Mouse (Mus musculus) intestine, postnatal 0 days (tissue): Measurements from ENCODE around the gene Igsf3. TPM values are rescaled to one million over a fixed set of nuclear protein-coding genes. Genes with fewer than 3 reads are reported as not detected.

Experiments used
- ATAC-seq: fragments of 200-750 bp; cut with Nextera tagmentation; 2 replicates; pipeline ENCODE4 v1.8.0; 2017; ENCODE audit warnings: mild to moderate bottlenecking, moderate TSS enrichment, moderate library complexity
- H3K27ac ChIP-seq: fragments of 300-500 bp; sonication (generic); 2 replicates; pipeline ENCODE4 v1.5.1; 2014; ENCODE audit warnings: mild to moderate bottlenecking, low read depth, low read length, moderate library complexity
- H3K27me3 ChIP-seq: fragments of 300-500 bp; sonication (generic); replicated peaks from 2 replicates; pipeline ENCODE4 v1.6.1; 2014; ENCODE audit warnings: low read length, mixed read lengths; ENCODE audit not compliant: control insufficient read depth, insufficient read depth
- H3K36me3 ChIP-seq: fragments of 300-500 bp; sonication (generic); 2 replicates; pipeline ENCODE4 v1.6.1; 2014; ENCODE audit warnings: mild to moderate bottlenecking, moderate library complexity; ENCODE audit not compliant: control insufficient read depth, insufficient read depth
- H3K4me1 ChIP-seq: fragments of 300-500 bp; sonication (generic); replicated peaks from 2 replicates; pipeline ENCODE4 v1.6.1; 2014; ENCODE audit warnings: antibody characterized with exemption, low read length, mixed read lengths; ENCODE audit not compliant: control insufficient read depth, insufficient read depth
- H3K4me2 ChIP-seq: fragments of 300-500 bp; sonication (generic); replicated peaks from 2 replicates; pipeline ENCODE4 v1.6.1; 2014; ENCODE audit warnings: low read depth, mild to moderate bottlenecking, moderate library complexity
- H3K4me3 ChIP-seq: fragments of 300-500 bp; sonication (generic); 2 replicates; pipeline ENCODE4 v1.5.1; 2014; ENCODE audit warnings: low read depth, low read length
- H3K9ac ChIP-seq: fragments of 300-500 bp; sonication (generic); 2 replicates; pipeline ENCODE4 v1.6.1; 2014; ENCODE audit warnings: mild to moderate bottlenecking, low read depth, low read length
- H3K9me3 ChIP-seq: fragments of 300-500 bp; sonication (generic); 2 replicates; pipeline ENCODE4 v1.6.1; 2016; ENCODE audit warnings: mixed run types; ENCODE audit not compliant: control insufficient read depth
- CTCF ChIP-seq: sonication (generic); IDR thresholded peaks from 2 replicates; pipeline ENCODE4 v1.5.1; 2016; ENCODE audit warnings: low read depth, mild to moderate bottlenecking, control low read depth, antibody characterized with exemption, moderate library complexity
- WGBS: fragments of 180-500 bp; shearing (Covaris S2); extraction: QIAGEN DNeasy Blood & Tissue Kit; methylation state at CpG from one replicate; pipeline ENCODE4 v1.1.7; 2014; 5-methylcytosine and 5-hydroxymethylcytosine counted together
- polyA plus RNA-seq: library from polyadenylated mRNA; unstranded; fragments of >200 nt; fragmentation: Nextera tagmentation; extraction: Ambion mirVana; gene quantifications from 2 replicates; pipeline ENCODE4 v1.2.1, GENCODE M21; 2015

Igsf3 gene
- polyA plus RNA-seq, 1 experiment from 2014 or later = 13.0 TPM

GRCm38 (mm10) chr3:101356583-101357553, 20.0 kb upstream of the Igsf3 start:
- H3K9me3 ChIP-seq = no peaks in the 10 kb centered on the region
- no peaks in the 10 kb centered on the region for H3K36me3 ChIP-seq
- H3K27ac ChIP-seq = no peak overlapping the region
- H3K9ac ChIP-seq = no peak overlapping the region
- H3K4me1 ChIP-seq = no peaks in the 10 kb centered on the region
- H3K27me3 ChIP-seq = no peaks in the 10 kb centered on the region
- 75% methylated on average over 8 of the region's 8 CpGs for WGBS
- no peak overlapping the region for H3K4me2 ChIP-seq
- H3K4me3 ChIP-seq = no peak overlapping the region
- TF ChIP-seq CTCF = no peak
- no peak for ATAC-seq

GRCm38 (mm10) chr3:101360832-101361231, 16.1 kb upstream of the Igsf3 start:
- H3K36me3 ChIP-seq = no peaks in the 10 kb centered on the region

GRCm38 (mm10) chr3:101362391-101362790, 14.5 kb upstream of the Igsf3 start:
- Histone ChIP-seq H3K9ac (no peak overlapping the region), H3K4me2 (no peak overlapping the region), H3K27me3 (no peaks in the 10 kb centered on the region), H3K27ac (no peak overlapping the region), H3K4me3 (no peak overlapping the region), H3K9me3 (no peaks in the 10 kb centered on the region), H3K36me3 (no peaks in the 10 kb centered on the region), H3K4me1 (no peaks in the 10 kb centered on the region)
- no peak for TF ChIP-seq CTCF
- no peak for ATAC-seq
- 88% methylated on average over 4 of the region's 4 CpGs for WGBS

More at GRCm38 (mm10) chr3:101360832-101361231, 16.1 kb upstream of the Igsf3 start:
- no peak overlapping the region for H3K9ac ChIP-seq
- 82% methylated on average over 6 of the region's 6 CpGs for WGBS
- TF ChIP-seq CTCF = no peak
- no peaks in the 10 kb centered on the region for H3K4me1 ChIP-seq
- no peak for ATAC-seq
- H3K9me3 ChIP-seq = no peaks in the 10 kb centered on the region
- H3K4me3 ChIP-seq = no peak overlapping the region
- H3K27ac ChIP-seq = no peak overlapping the region
- H3K4me2 ChIP-seq = no peak overlapping the region
- no peaks in the 10 kb centered on the region for H3K27me3 ChIP-seq

GRCm38 (mm10) chr3:101363574-101363973, 13.3 kb upstream of the Igsf3 start:
- H3K9ac ChIP-seq = no peak overlapping the region
- no peak overlapping the region for H3K27ac ChIP-seq
- 71% methylated on average over 7 of the region's 7 CpGs for WGBS
- H3K4me1 ChIP-seq = no peaks in the 10 kb centered on the region
- H3K27me3 ChIP-seq = no peaks in the 10 kb centered on the region
- no peak for TF ChIP-seq CTCF
- H3K4me3 ChIP-seq = no peak overlapping the region
- no peak for ATAC-seq
- no peaks in the 10 kb centered on the region for H3K36me3 ChIP-seq
- no peak overlapping the region for H3K4me2 ChIP-seq
- no peaks in the 10 kb centered on the region for H3K9me3 ChIP-seq

- Histone ChIP-seq H3K27me3 (no peaks in the 10 kb centered on the region), H3K36me3 (no peaks in the 10 kb centered on the region), H3K4me2 (no peak overlapping the region), H3K4me3 (no peak overlapping the region), H3K9ac (no peak overlapping the region), H3K27ac (no peak overlapping the region), H3K4me1 (no peaks in the 10 kb centered on the region), H3K9me3 (no peaks in the 10 kb centered on the region)
- TF ChIP-seq CTCF = no peak
- WGBS = 72% methylated on average over 6 of the region's 6 CpGs
- ATAC-seq = no peak
Measured at GRCm38 (mm10) chr3:101365081-101365612, 11.7 kb upstream of the Igsf3 start.

- ATAC-seq = no peak
- no peak overlapping the region for H3K4me3 ChIP-seq
- no peak overlapping the region for H3K4me2 ChIP-seq
- 78% methylated on average over 9 of the region's 9 CpGs for WGBS
- H3K9me3 ChIP-seq = no peaks in the 10 kb centered on the region
- no peaks in the 10 kb centered on the region for H3K4me1 ChIP-seq
- no peak overlapping the region for H3K9ac ChIP-seq
- H3K27ac ChIP-seq = no peak overlapping the region
- TF ChIP-seq CTCF = no peak
- no peaks in the 10 kb centered on the region for H3K27me3 ChIP-seq
- no peaks in the 10 kb centered on the region for H3K36me3 ChIP-seq
Measured at GRCm38 (mm10) chr3:101365911-101366310, 11.0 kb upstream of the Igsf3 start.
